Mouse (Mus musculus) layer of hippocampus, adult 2 months (tissue): ENCODE measurements at regions not wholly inside any gene's neighbourhood (a gene's known extent, or its start where the extent isn't known, plus 50 kb on each side); places are given as distances from the start of the nearest gene placed in this dataset.

Experiments used
- DNase-seq, 2 experiments: peaks; one replicate each; pipeline ENCODE4 v3.0.0; 2022; ENCODE audit warnings: low spot score in 2 of 2
- H3K27ac ChIP-seq: fragments of 200-600 bp; 2 replicates; pipeline ENCODE4 v1.8.1; 2022
- H3K4me3 ChIP-seq: fragments of 200-600 bp; 2 replicates; pipeline ENCODE4 v1.8.1; 2022; ENCODE audit warnings: mild to moderate bottlenecking
- CTCF ChIP-seq: fragments of 200-600 bp; conservative IDR thresholded peaks from 2 replicates; pipeline ENCODE4 v1.8.1; 2022; ENCODE audit warnings: antibody characterized with exemption, mild to moderate bottlenecking, moderate library complexity

DNA sequence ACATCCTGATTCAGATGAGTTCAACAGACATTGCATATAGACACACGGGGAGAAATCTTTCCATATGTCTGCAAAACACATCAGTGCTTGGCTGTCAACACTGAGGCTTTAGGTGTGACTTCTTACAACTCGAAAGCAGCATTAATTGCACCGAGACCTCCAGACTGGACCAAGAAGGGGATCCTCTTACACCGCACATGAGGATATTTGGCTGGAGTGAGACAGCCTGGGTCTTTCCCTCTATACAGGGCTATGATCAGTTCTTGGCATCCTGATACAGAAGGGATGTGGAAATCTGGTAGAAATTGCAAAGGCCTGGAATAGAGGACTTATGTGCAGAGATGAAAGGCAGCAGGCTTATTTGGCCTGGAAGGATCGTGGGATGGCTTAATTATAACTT, 203.9 kb upstream of the Tnc start:
- no peak for DNase-seq
- no peak for TF ChIP-seq CTCF
- Histone ChIP-seq H3K4me3 (no peak overlapping the region), H3K27ac (no peak overlapping the region)

DNA sequence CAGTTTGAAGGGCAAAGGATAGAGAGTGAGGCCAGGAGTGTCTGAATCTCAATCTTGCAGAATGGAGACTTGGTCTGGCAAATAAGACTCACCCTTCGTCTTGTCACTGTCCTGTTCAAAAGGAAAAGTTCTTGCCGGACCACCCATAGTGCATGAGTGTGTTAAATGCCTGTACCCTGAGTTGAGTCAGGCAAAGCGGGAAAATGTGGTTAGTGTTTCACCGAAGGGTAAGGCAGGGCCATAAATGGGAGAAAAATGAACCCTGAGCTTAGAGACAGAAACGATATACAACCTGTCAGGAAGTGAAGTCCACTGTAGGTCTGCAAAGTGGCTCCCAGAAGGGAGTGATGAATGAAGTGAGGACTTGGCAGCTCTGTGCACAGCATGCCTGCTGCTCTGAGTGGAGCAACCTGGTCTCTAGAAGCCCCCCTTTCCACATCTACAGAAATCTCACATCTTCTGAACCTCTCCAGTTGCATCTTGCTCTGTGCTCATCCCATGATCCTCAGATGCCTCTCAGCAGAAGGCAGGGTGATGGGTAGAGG, 191.5 kb upstream of the Tnc start:
- no peak for TF ChIP-seq CTCF
- no peak for DNase-seq
- H3K27ac ChIP-seq = no peak overlapping the region
- no peak overlapping the region for H3K4me3 ChIP-seq

DNA sequence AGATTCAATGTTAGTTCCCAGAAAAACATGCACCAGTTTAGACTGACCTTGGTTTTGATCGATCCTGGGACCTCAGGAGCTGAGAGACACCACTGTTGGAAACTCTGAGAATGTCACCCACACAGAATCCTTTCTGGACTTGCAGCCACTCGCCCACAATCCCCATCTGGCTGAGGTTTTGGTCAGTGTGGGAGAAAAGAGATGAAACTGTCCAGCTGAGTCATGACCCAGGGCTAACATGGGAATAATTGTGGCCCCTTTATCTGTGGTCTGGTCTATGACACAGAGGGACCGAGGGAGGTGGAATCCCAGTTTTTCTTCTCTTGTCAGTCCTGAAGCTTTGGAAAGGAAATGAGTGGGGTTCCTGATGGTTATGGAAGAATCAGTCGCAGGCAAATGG, 188.7 kb upstream of the Tnc start:
- no peak for TF ChIP-seq CTCF
- no peak for DNase-seq
- Histone ChIP-seq H3K4me3 (no peak overlapping the region), H3K27ac (no peak overlapping the region)

DNA sequence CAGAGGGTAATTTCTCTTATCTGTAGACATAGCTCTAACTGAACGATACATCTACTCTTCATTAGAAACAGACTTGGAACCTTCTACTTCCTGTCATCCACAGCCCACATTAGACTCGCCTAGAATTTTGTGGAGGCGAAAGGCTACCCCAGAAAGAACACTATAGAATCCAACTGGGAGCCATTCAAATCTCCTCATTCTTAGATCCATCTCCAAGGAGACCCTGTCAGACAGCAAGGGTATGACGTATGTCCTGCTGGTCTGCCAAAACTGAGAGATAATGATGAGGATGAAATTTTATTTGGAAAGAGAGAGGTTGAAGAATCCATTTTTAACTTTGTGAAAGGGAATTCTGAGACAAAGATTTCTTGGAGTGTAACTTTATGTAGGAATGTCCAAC, 185.3 kb upstream of the Tnc start:
- Histone ChIP-seq H3K4me3 (no peak overlapping the region), H3K27ac (no peak overlapping the region)
- no peak for DNase-seq
- TF ChIP-seq CTCF = no peak

DNA sequence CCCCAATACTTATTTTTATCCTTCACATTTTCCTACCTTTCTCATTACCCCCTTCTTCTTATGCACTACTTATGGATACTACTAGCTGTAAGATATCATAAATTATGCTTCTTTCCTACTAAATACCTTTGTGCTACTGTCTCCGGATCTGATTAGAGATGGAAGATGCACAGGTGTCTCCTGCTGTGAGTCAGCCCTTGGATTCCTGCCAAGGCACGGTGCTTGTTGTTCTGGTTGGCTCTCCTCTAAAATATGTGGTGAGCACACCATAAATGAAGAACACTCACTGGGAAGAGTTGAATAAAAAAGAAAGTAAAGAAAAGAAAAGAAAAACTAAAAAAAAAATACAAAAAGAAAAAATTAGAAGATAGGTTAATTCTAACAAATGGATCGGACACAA, 181.5 kb upstream of the Tnc start:
- no peak for TF ChIP-seq CTCF
- DNase-seq = no peak
- Histone ChIP-seq H3K27ac (no peak overlapping the region), H3K4me3 (no peak overlapping the region)

DNA sequence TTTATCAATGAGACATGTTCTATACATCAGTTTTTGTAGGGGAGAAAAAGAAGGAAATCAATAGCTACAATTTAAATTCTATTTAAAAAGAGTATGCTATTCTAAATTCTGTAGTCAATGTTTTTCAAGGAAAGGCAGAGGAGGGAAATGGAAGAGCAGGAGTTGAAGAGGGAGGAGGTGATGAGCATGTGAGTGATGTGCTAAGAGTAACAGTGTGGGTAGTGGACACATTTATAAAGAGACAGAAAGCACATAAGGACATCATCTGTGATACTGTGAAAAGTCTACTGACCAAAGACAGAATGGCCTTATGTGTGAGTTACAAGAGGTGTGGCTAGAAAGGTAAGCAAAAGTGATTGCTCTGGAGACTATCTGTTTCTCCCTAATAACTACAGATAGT, 179.8 kb upstream of the Tnc start:
- no peak overlapping the region for H3K27ac ChIP-seq
- DNase-seq = no peak
- no peak overlapping the region for H3K4me3 ChIP-seq
- no peak for TF ChIP-seq CTCF

DNA sequence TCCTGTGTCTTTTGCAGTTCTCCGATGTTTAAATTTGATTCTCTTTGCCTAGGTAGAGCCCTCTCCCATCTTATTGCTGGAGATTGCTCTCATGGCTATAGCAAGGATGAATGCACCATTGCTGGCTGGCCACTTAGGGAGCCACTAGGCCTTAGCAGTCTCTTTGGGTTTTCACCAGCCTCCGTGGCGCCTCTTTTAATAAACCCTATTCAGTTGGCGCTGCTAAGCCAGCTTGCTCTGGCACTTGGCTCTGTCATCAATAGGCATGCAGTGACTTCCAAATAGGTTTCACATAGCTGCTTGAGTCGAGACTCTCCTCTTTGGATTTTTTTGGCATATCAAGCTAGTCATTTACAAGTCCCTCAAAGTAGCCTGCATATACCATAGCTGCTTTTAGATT, 178.1 kb upstream of the Tnc start:
- peak; percentile 36 for TF ChIP-seq CTCF
- peak in 1 of 2 experiments; percentile 31 for DNase-seq
- Histone ChIP-seq H3K27ac (peak overlapping the region; percentile 3; the same call in 1 of the 2 replicates), H3K4me3 (no peak overlapping the region)

DNA sequence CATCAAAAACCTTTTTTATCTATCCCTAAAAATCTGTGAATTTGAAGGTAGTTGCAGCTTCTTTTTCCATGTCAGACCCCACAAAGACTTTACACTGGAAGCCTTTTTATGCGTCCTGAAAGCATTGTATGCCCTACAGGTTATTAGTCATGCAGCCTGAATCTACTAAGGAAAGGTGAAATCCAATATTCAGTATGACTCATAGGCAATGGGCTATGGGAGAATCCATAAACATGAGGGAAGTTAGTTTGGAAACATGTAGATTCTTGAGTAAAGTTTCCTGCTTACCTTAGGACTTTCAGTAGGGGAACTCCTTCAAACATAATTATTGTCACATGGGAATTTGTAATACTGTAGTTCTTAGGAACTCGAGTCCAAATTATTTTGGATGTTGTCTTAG, 173.0 kb upstream of the Tnc start:
- DNase-seq = no peak
- TF ChIP-seq CTCF = no peak
- Histone ChIP-seq H3K27ac (no peak overlapping the region), H3K4me3 (no peak overlapping the region)

DNA sequence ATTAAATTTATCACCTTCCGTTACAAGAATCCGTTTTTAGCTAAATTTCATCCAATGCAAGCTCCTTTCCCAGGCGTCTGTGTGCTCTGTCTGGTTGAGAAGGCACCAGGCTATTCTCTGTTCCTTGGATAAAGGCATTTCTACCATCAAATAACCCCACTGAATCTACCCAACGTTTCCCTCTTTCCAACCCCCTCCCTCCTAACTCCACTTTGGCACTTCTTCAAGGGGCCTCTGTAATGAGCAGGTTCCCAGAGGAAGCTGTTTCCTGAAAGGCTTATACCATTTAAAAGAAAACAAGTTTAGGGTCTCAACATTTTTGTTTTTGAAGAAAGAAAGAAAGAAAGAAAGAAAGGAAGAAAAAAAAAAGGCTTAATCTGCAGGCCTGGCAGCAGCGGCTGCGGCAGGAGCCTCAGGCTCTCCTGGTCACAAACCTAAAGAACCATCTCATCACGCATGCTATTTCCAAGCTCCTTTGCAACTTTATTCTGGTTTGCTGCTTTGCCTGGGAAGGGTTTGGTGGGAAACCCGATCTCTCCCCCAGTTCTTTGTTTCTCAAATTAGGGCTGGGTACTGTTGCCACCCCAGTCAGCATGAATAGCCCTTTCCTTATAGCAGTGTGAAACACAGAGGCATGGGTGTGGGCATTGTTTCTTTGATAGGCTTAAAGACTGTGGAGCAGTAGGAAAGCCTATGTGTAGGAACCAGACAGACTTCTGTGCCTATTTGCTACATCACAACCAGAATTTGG, 160.5 kb upstream of the Tnc start:
- 0 out of 2 replicates have a peak overlapping the region, but pooled peaks have one; percentile 23 for H3K27ac ChIP-seq
- TF ChIP-seq CTCF = no peak
- DNase-seq = no peak

DNA sequence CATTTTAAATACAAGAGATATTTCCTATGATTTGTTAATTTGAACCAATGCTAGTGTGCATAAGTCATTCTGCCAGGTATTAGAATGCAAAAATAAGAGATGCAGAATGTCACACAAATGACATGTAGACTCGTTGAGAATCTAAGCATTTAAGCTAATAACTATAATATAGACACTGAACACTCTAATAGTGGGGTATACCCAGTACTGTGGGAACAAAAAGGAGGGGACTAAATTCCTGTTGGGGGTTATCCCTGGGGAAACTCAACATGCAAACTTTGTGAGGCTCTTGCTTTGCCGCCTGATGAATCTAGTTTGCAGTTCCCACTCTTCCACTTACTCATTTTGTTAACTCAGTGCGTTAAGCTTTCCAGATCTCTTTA, 154.0 kb upstream of the Tnc start:
- Histone ChIP-seq H3K4me3 (no peak overlapping the region), H3K27ac (no peak overlapping the region)
- TF ChIP-seq CTCF = no peak
- DNase-seq = no peak

More for the DNA sequence above, 160.5 kb upstream of the Tnc start:
- no peak overlapping the region for H3K4me3 ChIP-seq

DNA sequence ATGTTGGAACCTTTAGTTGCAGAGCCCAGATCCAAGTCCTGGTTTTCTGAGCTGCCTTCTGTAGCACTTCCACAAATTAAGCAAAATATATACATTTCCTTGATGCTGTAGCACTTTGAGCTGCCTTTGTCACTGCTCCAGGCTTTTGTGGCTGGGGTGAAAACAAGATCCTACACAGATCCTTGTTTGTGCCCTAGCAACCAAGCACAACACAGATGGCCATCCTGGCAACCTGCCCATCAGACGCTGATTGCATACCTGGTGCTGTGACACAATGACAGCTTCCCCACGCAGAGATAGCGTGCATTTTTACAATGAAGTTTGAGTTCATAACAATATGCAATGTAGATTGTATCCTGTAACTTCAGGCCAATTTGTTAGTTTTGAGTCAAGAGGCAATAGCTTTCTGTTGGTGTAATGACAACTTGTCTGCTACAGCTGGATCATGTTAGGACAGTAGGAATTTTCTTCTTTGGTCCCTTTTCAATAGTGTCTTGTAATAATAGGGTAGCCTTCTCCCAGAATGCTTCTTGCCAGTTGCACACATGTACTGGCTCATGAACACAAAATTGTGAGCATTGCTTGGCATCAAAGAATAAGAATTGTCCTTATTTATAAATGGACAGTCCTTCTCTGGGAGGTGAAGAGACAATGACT, 153.5 kb upstream of the Tnc start:
- no peak overlapping the region for H3K27ac ChIP-seq
- no peak for TF ChIP-seq CTCF

DNA sequence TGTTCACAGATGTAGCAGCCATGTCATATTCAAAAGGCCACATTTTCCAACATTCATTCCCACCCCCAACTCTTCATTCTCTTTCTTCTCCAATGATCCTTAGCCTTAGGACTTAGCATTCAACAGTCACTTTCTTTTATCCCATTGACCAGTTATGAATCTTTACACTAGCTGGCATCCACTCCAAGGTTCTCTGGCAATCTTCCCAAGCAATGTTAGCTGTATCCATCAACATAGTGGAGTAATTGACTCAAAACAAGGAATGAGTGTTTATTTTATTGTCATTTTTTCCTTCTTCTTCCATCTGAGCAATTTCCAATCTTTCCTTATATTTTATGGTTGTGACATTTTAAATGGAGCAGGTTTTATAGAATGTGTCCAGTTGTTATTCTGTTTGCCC, 138.2 kb upstream of the Tnc start:
- Histone ChIP-seq H3K27ac (no peak overlapping the region), H3K4me3 (no peak overlapping the region)
- TF ChIP-seq CTCF = no peak
- no peak for DNase-seq

More for the DNA sequence above, 153.5 kb upstream of the Tnc start:
- DNase-seq = peak; percentile 5 to 42
- H3K4me3 ChIP-seq = no peak overlapping the region

DNA sequence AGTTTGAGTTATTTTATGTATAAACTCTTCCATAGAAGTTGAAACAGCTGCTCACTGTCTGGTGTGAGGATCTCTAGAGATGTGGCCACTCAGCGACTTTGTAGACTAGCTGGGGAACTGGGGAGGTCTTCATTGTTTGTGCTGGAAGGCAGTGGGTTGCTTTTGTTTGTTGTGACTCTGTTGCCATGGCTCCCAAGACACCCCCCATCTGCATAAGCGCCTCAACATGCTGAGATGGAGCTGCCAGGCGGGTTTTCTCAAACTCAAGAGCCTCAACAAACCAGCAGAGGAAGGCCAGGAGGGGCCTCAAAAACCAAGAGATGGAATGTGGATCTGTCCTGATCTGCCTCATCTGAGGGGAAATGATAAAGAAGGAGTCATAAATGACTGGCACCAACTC, 129.1 kb upstream of the Tnc start:
- Histone ChIP-seq H3K27ac (no peak overlapping the region), H3K4me3 (no peak overlapping the region)
- DNase-seq = no peak
- no peak for TF ChIP-seq CTCF

DNA sequence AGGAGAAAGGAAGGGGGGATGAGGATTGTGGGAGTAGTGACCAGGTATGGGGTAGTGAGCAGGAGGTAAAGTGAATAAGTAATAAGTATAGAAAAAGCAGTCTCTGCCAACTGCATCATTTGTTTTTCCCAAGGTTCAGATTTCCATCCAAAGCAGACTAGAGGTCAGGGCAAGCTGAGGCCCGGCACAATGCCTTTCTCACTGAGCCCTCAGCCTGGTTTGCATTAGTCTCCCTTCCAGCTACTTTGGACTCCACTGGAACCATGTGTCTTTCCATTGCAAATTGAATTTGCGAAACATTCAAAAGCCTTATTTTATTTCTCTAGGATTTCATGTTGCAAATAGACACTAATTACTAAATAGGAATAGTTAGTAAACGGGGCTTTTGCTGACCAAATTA, 124.7 kb upstream of the Tnc start:
- Histone ChIP-seq H3K27ac (no peak overlapping the region), H3K4me3 (no peak overlapping the region)
- no peak for DNase-seq
- TF ChIP-seq CTCF = no peak
